Mouse (Mus musculus) Patski (cell line): ENCODE measurements at regions not wholly inside any gene's neighbourhood (a gene's known extent, or its start where the extent isn't known, plus 50 kb on each side); places are given as distances from the start of the nearest gene placed in this dataset.

Source experiments
- ATAC-seq: fragments of 100-300 bp; one replicate; pipeline ENCODE4 v1.8.0; 2021
- CTCF ChIA-PET: fragments of 350-600 bp; sonication (Branson Sonifier 250); formaldehyde crosslinking; loops from one replicate; lab custom pipeline; 2022; ENCODE audit warnings: inconsistent platforms; lab: Charles Lee
- POLR2A ChIA-PET: fragments of 350-600 bp; sonication (Branson Sonifier 250); formaldehyde crosslinking; loops from one replicate; lab custom pipeline; 2022; ENCODE audit warnings: antibody characterized with exemption, inconsistent platforms; lab: Charles Lee
- DNase-seq: peaks from one replicate; pipeline ENCODE4 v3.0.0-alpha.2; 2011; ENCODE audit warnings: low read depth, low spot score
- H3K27me3 ChIP-seq: fragments of 371-371 bp; one replicate; pipeline ENCODE4 v1.5.1; 2021
- CTCF ChIP-seq: fragments of 100-300 bp; IDR thresholded peaks from one replicate; pipeline ENCODE4 v1.5.1; 2021
- in situ Hi-C: fragments of 300-500 bp; cut with MboI; formaldehyde crosslinking; loops from 3 replicates; pipeline ENCODE4 v1.11.1; 2018; ENCODE audit warnings: low pct_unique_long_range_greater_than_20kb, mixed read lengths

GRCm38 (mm10) chr12:16392851-16393250, 217.9 kb downstream of the Lpin1 start:
- in situ Hi-C loops = no loop called here
- no peak for ATAC-seq

GRCm38 (mm10) chr12:16391630-16392269, 219.0 kb downstream of the Lpin1 start:
- ChIA-PET CTCF (no interaction called here), POLR2A (no interaction called here)
- no peaks in the 10 kb centered on the region for H3K27me3 ChIP-seq
- DNase-seq (no peak), ATAC-seq (no peak)
- no peak for TF ChIP-seq CTCF
- in situ Hi-C loops = no loop called here

More at GRCm38 (mm10) chr12:16392851-16393250, 217.9 kb downstream of the Lpin1 start:
- POLR2A ChIA-PET = no interaction called here
- TF ChIP-seq CTCF = no peak
- no peak for DNase-seq
- CTCF ChIA-PET = no interaction called here
- H3K27me3 ChIP-seq = no peaks in the 10 kb centered on the region

- ChIA-PET CTCF (no interaction called here), POLR2A (no interaction called here)
- in situ Hi-C loops = no loop called here
- no peak for TF ChIP-seq CTCF
- no peak for DNase-seq
- ATAC-seq = no peak
- H3K27me3 ChIP-seq = no peaks in the 10 kb centered on the region
These were observed 219.6 kb downstream of the Lpin1 start for GRCm38 (mm10) chr12:16391163-16391562.

- no peak for ATAC-seq
- ChIA-PET POLR2A (no interaction called here), CTCF (no interaction called here)
- no peak for DNase-seq
- no peaks in the 10 kb centered on the region for H3K27me3 ChIP-seq
- in situ Hi-C loops = no loop called here
- TF ChIP-seq CTCF = no peak
These were observed 223.7 kb downstream of the Lpin1 start for GRCm38 (mm10) chr12:16387035-16387434.

- ATAC-seq (no peak), DNase-seq (no peak)
- no peak for TF ChIP-seq CTCF
- POLR2A ChIA-PET = no interaction called here
- CTCF ChIA-PET = no interaction called here
- no peaks in the 10 kb centered on the region for H3K27me3 ChIP-seq
- in situ Hi-C loops = no loop called here
These were observed 226.4 kb downstream of the Lpin1 start for GRCm38 (mm10) chr12:16384396-16384795.

- TF ChIP-seq CTCF = no peak
- in situ Hi-C loops = no loop called here
- ATAC-seq = no peak
These were observed 227.2 kb downstream of the Lpin1 start for GRCm38 (mm10) chr12:16383499-16383935.

GRCm38 (mm10) chr12:16382417-16382988, 228.3 kb downstream of the Lpin1 start:
- TF ChIP-seq CTCF = no peak
- ChIA-PET CTCF (no interaction called here), POLR2A (no interaction called here)
- in situ Hi-C loops = no loop called here
- no peaks in the 10 kb centered on the region for H3K27me3 ChIP-seq
- DNase-seq = no peak
- ATAC-seq = no peak

More at GRCm38 (mm10) chr12:16383499-16383935, 227.2 kb downstream of the Lpin1 start:
- DNase-seq = no peak
- ChIA-PET CTCF (no interaction called here), POLR2A (no interaction called here)
- no peaks in the 10 kb centered on the region for H3K27me3 ChIP-seq

GRCm38 (mm10) chr12:16381026-16381425, 229.7 kb downstream of the Lpin1 start:
- CTCF ChIA-PET = no interaction called here
- in situ Hi-C loops = no loop called here

GRCm38 (mm10) chr12:16380346-16380745, 230.4 kb downstream of the Lpin1 start:
- ATAC-seq (no peak), DNase-seq (no peak)
- TF ChIP-seq CTCF = no peak
- ChIA-PET CTCF (no interaction called here), POLR2A (no interaction called here)
- in situ Hi-C loops = no loop called here
- no peaks in the 10 kb centered on the region for H3K27me3 ChIP-seq

More at GRCm38 (mm10) chr12:16381026-16381425, 229.7 kb downstream of the Lpin1 start:
- ATAC-seq (no peak), DNase-seq (no peak)
- TF ChIP-seq CTCF = no peak
- POLR2A ChIA-PET = no interaction called here
- no peaks in the 10 kb centered on the region for H3K27me3 ChIP-seq

GRCm38 (mm10) chr12:16379415-16379814, 231.4 kb downstream of the Lpin1 start:
- no peaks in the 10 kb centered on the region for H3K27me3 ChIP-seq
- in situ Hi-C loops = no loop called here
- DNase-seq = no peak
- ATAC-seq = no peak
- no peak for TF ChIP-seq CTCF
- ChIA-PET POLR2A (no interaction called here), CTCF (no interaction called here)

- POLR2A ChIA-PET = no interaction called here
- ATAC-seq = no peak
- no peak for DNase-seq
- no peak for TF ChIP-seq CTCF
- in situ Hi-C loops = no loop called here
- CTCF ChIA-PET = no interaction called here
- no peaks in the 10 kb centered on the region for H3K27me3 ChIP-seq
These were observed 232.3 kb downstream of the Lpin1 start for GRCm38 (mm10) chr12:16378501-16378900.
